Mouse (Mus musculus) splenic B cell, adult 2 months (primary cell): Measurements from ENCODE around the gene Pfdn6.
A peak's percentile ranks its signal among the peaks of the same experiment; 100 is the strongest.
"Not testable (repeated sequence)": the region's sequence is repeated elsewhere in the genome, so short reads cannot be mapped to it uniquely, and the experiment has no call there.

Source experiments
- DNase-seq: peaks from one replicate; pipeline ENCODE4 v3.0.0-alpha.2; 2011; ENCODE audit warnings: low read depth, low spot score
- H3K27me3 ChIP-seq: 2 replicates; pipeline ENCODE4 v1.6.1; 2012; ENCODE audit warnings: mild to moderate bottlenecking, low read length, moderate library complexity, mixed read lengths; ENCODE audit not compliant: control insufficient read depth, poor library complexity, insufficient read depth, severe bottlenecking
- H3K36me3 ChIP-seq: 2 replicates; pipeline ENCODE4 v1.6.1; 2012; ENCODE audit warnings: mild to moderate bottlenecking, low read length, moderate library complexity, mixed read lengths; ENCODE audit not compliant: control insufficient read depth, poor library complexity, insufficient read depth, severe bottlenecking

The Pfdn6 gene

GRCm38 (mm10) chr17:33891892-33892291 is 48.3 kb downstream of the Pfdn6 start:
- not testable (repeated sequence) for H3K36me3 ChIP-seq, DNase-seq

GRCm38 (mm10) chr17:33891357-33891756 is 48.8 kb downstream of the Pfdn6 start:
- no peaks in the 10 kb centered on the region for H3K36me3 ChIP-seq
- no peaks in the 10 kb centered on the region for H3K27me3 ChIP-seq
- no peak for DNase-seq

More at GRCm38 (mm10) chr17:33891892-33892291, 48.3 kb downstream of the Pfdn6 start:
- not testable (repeated sequence) for H3K27me3 ChIP-seq

- Histone ChIP-seq H3K36me3 (no peaks in the 10 kb centered on the region), H3K27me3 (no peaks in the 10 kb centered on the region)
- peak; percentile 100 for DNase-seq
Observed at GRCm38 (mm10) chr17:33890533-33891059, 49.5 kb downstream of the Pfdn6 start, which contains the start of gene Kifc1. Gene Kifc1, minus strand, starts transcription at chr17:33890661.

- not testable (repeated sequence) for H3K36me3 ChIP-seq, H3K27me3 ChIP-seq, DNase-seq
Observed at GRCm38 (mm10) chr17:33889941-33890532, 50.1 kb downstream of the Pfdn6 start.
